Mouse (Mus musculus): Measurements from ENCODE around the gene Olfr732. TPM values are rescaled to one million over a fixed set of nuclear protein-coding genes. Genes with fewer than 3 reads are reported as not detected.

Olfr732 gene
- polyA plus RNA-seq (2017; shearing (Covaris generic)), result 0.16 TPM

GRCm38 (mm10) chr14:50284106-50284505, at the start of gene Olfr732:
TSS of gene Olfr732 (minus strand) at chr14:50284206.

GRCm38 (mm10) chr14:50326661-50327060, 42.7 kb upstream of the Olfr732 start, which contains the start of gene Olfr734:
TSS of gene Olfr734 (minus strand) at chr14:50326761.

GRCm38 (mm10) chr14:50301422-50301821, 17.4 kb upstream of the Olfr732 start, which contains the start of gene Olfr733:
TSS of gene Olfr733 (minus strand) at chr14:50301522.

DNA sequence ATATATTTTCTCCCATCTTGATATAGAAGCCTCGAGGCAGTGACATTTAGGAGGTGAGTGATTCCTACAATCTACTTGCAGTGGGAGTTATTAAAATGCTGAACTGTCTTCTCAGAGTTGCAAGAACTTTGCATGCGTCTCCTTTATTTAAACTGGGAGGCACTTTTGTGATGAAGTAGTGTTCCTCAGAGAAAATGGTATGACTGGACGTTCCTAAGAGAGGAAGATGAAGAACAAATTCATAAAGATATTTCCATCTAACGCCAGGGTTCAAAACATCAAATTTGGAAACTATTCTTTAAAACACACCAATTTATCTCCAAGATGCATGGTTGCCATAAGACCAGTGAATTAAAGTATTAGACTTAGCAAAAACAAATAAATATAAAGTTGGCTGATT, 42.2 kb downstream of the Olfr732 start, which contains the start of gene Olfr731:
Gene Olfr731 (minus strand): TSS at position 101 of the 400 bp plus-strand sequence.

Other genes with a start within 250 kb of the Olfr732 start
- not detected for gene Olfr725, start 243.8 kb downstream of the Olfr732 start, polyA plus RNA-seq (2017; shearing (Covaris generic))
- not detected for gene Olfr726, start 193.3 kb downstream of the Olfr732 start, polyA plus RNA-seq (2017; shearing (Covaris generic))
- gene Olfr727, start 161.0 kb downstream of the Olfr732 start, polyA plus RNA-seq (2017; shearing (Covaris generic)), result not detected
- not detected for gene Olfr728, start 141.5 kb downstream of the Olfr732 start, polyA plus RNA-seq (2017; shearing (Covaris generic))
- not detected for gene Olfr729, start 131.3 kb downstream of the Olfr732 start, polyA plus RNA-seq (2017; shearing (Covaris generic))
- gene Olfr730, start 96.0 kb downstream of the Olfr732 start, polyA plus RNA-seq (2017; shearing (Covaris generic)), result not detected
- gene Olfr731, start 42.3 kb downstream of the Olfr732 start, polyA plus RNA-seq (2017; shearing (Covaris generic)), result not detected
- gene Olfr733, start 17.3 kb upstream of the Olfr732 start, polyA plus RNA-seq (2017; shearing (Covaris generic)), result not detected
- gene Olfr734, start 42.6 kb upstream of the Olfr732 start, polyA plus RNA-seq (2017; shearing (Covaris generic)), result not detected
- not detected for gene Olfr735, start 64.7 kb upstream of the Olfr732 start, polyA plus RNA-seq (2017; shearing (Covaris generic))
- not detected for gene Tlr11, start 73.7 kb upstream of the Olfr732 start, polyA plus RNA-seq (2017; shearing (Covaris generic))
- not detected for gene Olfr736, start 97.0 kb upstream of the Olfr732 start, polyA plus RNA-seq (2017; shearing (Covaris generic))
- gene Olfr738, start 123.4 kb upstream of the Olfr732 start, polyA plus RNA-seq (2017; shearing (Covaris generic)), result not detected
- gene Olfr739, start 134.4 kb upstream of the Olfr732 start, polyA plus RNA-seq (2017; shearing (Covaris generic)), result not detected
- gene Olfr740, start 161.3 kb upstream of the Olfr732 start, polyA plus RNA-seq (2017; shearing (Covaris generic)), result not detected
- not detected for gene Olfr741, start 188.5 kb upstream of the Olfr732 start, polyA plus RNA-seq (2017; shearing (Covaris generic))
- not detected for gene Olfr742, start 219.4 kb upstream of the Olfr732 start, polyA plus RNA-seq (2017; shearing (Covaris generic))
- not detected for gene Olfr743, start 237.6 kb upstream of the Olfr732 start, polyA plus RNA-seq (2017; shearing (Covaris generic))

Data from effector memory CD4-positive, alpha-beta T cell, adult 5 months (primary cell).